Mouse (Mus musculus) embryonic fibroblast, embryonic 13.5 days (primary cell): ENCODE results near the gene Anks1.

Source experiments
- CTCF ChIP-seq: IDR thresholded peaks from 2 replicates; pipeline ENCODE4 v1.5.1; 2011; ENCODE audit warnings: mild to moderate bottlenecking, control low read depth, low read length, moderate library complexity, borderline replicate concordance; ENCODE audit not compliant: insufficient read depth
- POLR2A ChIP-seq: IDR thresholded peaks from 2 replicates; pipeline ENCODE4 v1.6.1; 2011; ENCODE audit warnings: low read depth, mild to moderate bottlenecking, control low read depth, low read length, moderate library complexity

DNA sequence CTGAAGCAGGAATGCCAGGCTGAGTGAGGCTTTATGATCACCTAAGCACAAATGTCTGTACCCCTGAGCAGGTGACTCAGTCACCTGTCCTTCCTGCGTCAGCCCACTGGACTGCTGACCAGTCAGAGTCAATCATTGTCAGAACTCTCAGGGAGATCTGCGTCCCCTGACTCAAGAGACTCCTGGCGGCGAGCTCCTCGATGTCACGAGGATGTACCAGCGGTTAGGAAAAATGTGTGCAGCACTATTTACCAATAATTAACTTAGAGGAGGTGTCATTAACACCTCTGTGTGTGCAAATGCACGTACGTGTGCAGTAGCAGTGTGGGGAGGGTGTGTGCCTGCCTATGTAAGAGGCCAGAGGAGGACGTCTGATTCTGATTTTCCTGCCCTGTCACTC lies 56.2 kb downstream of the Anks1 start:
- no peak for TF ChIP-seq POLR2A
- TF ChIP-seq CTCF = no peak
